Mouse (Mus musculus): Measurements from ENCODE around the gene Olfr1358.
"Not testable (repeated sequence)": the region's sequence is repeated elsewhere in the genome, so short reads cannot be mapped to it uniquely, and the experiment has no call there.

The Olfr1358 gene

GRCm38 (mm10) chr10:78517128-78517527 is at the start of gene Olfr1358:
TSS of gene Olfr1358 (plus strand) at chr10:78517428.
- DNase-seq: no peak

- peak in 1 of 2 experiments; percentile 21 for DNase-seq
Measured at GRCm38 (mm10) chr10:78467761-78468310, 49.4 kb upstream of the Olfr1358 start.

GRCm38 (mm10) chr10:78470582-78471313 is 46.5 kb upstream of the Olfr1358 start:
- DNase-seq: no peak

GRCm38 (mm10) chr10:78472046-78472445 is 45.2 kb upstream of the Olfr1358 start:
- DNase-seq: no peak

- no peak for DNase-seq
Measured at GRCm38 (mm10) chr10:78473434-78473833, 43.8 kb upstream of the Olfr1358 start.

GRCm38 (mm10) chr10:78474759-78475158 is 42.5 kb upstream of the Olfr1358 start:
- no peak for DNase-seq

- no peak for DNase-seq
Measured at GRCm38 (mm10) chr10:78476821-78477220, 40.4 kb upstream of the Olfr1358 start.

GRCm38 (mm10) chr10:78480954-78481927 is 36.0 kb upstream of the Olfr1358 start:
- DNase-seq: no peak

GRCm38 (mm10) chr10:78481928-78482499 is 35.2 kb upstream of the Olfr1358 start:
- DNase-seq: peak; percentile 53 to 55

- DNase-seq: not testable (repeated sequence)
Measured at GRCm38 (mm10) chr10:78485369-78485768, 31.9 kb upstream of the Olfr1358 start.

GRCm38 (mm10) chr10:78486871-78487270 is 30.4 kb upstream of the Olfr1358 start:
- DNase-seq: no peak

- peak; percentile 78 to 83 for DNase-seq
Measured at GRCm38 (mm10) chr10:78487431-78488086, 29.7 kb upstream of the Olfr1358 start.

- no peak for DNase-seq
Measured at GRCm38 (mm10) chr10:78502986-78503733, 14.1 kb upstream of the Olfr1358 start.

GRCm38 (mm10) chr10:78519792-78520191 is 2.6 kb downstream of the Olfr1358 start:
- no peak for DNase-seq

GRCm38 (mm10) chr10:78520260-78521005 is 3.2 kb downstream of the Olfr1358 start:
- no peak for DNase-seq

- not testable (repeated sequence) for DNase-seq
Measured at GRCm38 (mm10) chr10:78525071-78525470, 7.8 kb downstream of the Olfr1358 start.

GRCm38 (mm10) chr10:78525511-78525910 is 8.3 kb downstream of the Olfr1358 start:
- no peak for DNase-seq

GRCm38 (mm10) chr10:78540943-78541342 is 23.7 kb downstream of the Olfr1358 start:
- peak in 1 of 2 experiments; percentile 21 for DNase-seq

- DNase-seq: no peak
Measured at GRCm38 (mm10) chr10:78565070-78565469, 47.8 kb downstream of the Olfr1358 start.

- no peak for DNase-seq
Measured at GRCm38 (mm10) chr10:78569191-78569590, 52.0 kb downstream of the Olfr1358 start.

GRCm38 (mm10) chr10:78569686-78570085 is 52.5 kb downstream of the Olfr1358 start:
- DNase-seq: no peak

Data from lung, adult 18-20 months (tissue).